Mouse (Mus musculus) hindbrain, postnatal 0 days (tissue): ENCODE results near the gene Homez. TPM values are rescaled to one million over a fixed set of nuclear protein-coding genes. Genes with fewer than 3 reads are reported as not detected.
A peak's percentile ranks its signal among the peaks of the same experiment; 100 is the strongest.

Source experiments
- ATAC-seq: fragments of 200-750 bp; cut with Nextera tagmentation; 2 replicates; pipeline ENCODE4 v1.8.0; 2017; ENCODE audit warnings: mild to moderate bottlenecking, moderate TSS enrichment, moderate library complexity
- DNase-seq: peaks from one replicate; pipeline ENCODE4 v3.0.0-alpha.2; 2015; ENCODE audit warnings: low spot score
- H3K27ac ChIP-seq: fragments of 300-500 bp; sonication (generic); 2 replicates; pipeline ENCODE4 v1.5.1; 2014; ENCODE audit warnings: mild to moderate bottlenecking
- H3K27me3 ChIP-seq: fragments of 300-500 bp; sonication (generic); 2 replicates; pipeline ENCODE4 v1.6.1; 2014; ENCODE audit warnings: low read length, mixed read lengths; ENCODE audit not compliant: insufficient read depth
- H3K36me3 ChIP-seq: fragments of 300-500 bp; sonication (generic); 2 replicates; pipeline ENCODE4 v1.6.1; 2014; ENCODE audit warnings: low read length, mixed read lengths; ENCODE audit not compliant: insufficient read depth
- H3K4me1 ChIP-seq: fragments of 300-500 bp; sonication (generic); 2 replicates; pipeline ENCODE4 v1.6.1; 2014; ENCODE audit warnings: antibody characterized with exemption, low read length, mixed read lengths; ENCODE audit not compliant: insufficient read depth
- H3K4me2 ChIP-seq: fragments of 300-500 bp; sonication (generic); 2 replicates; pipeline ENCODE4 v1.6.1; 2014; ENCODE audit warnings: low read depth, mild to moderate bottlenecking, low read length, moderate library complexity, mixed read lengths
- H3K4me3 ChIP-seq: fragments of 300-500 bp; sonication (generic); 2 replicates; pipeline ENCODE4 v1.5.1; 2014; ENCODE audit warnings: low read length
- H3K9ac ChIP-seq: fragments of 300-500 bp; sonication (generic); replicated peaks from 2 replicates; pipeline ENCODE4 v1.6.1; 2014; ENCODE audit warnings: mild to moderate bottlenecking, low read length, moderate library complexity, mixed read lengths
- H3K9me3 ChIP-seq: fragments of 300-500 bp; sonication (generic); 2 replicates; pipeline ENCODE4 v1.6.1; 2016; ENCODE audit warnings: low read length, mixed read lengths
- CTCF ChIP-seq: IDR thresholded peaks from 2 replicates; pipeline ENCODE4 v1.5.1; 2016; ENCODE audit warnings: antibody characterized with exemption, control low read depth, low read depth
- WGBS: fragments of 180-500 bp; shearing (Covaris S2); extraction: QIAGEN DNeasy Blood & Tissue Kit; methylation state at CpG from one replicate; pipeline ENCODE4 v1.1.7; 2014; 5-methylcytosine and 5-hydroxymethylcytosine counted together
- polyA plus RNA-seq: library from polyadenylated mRNA; unstranded; fragments of >200 nt; fragmentation: Nextera tagmentation; extraction: Ambion mirVana; gene quantifications from 2 replicates; pipeline ENCODE4 v1.2.1, GENCODE M21; 2015
- total RNA-seq: library from RNA; depleted of rRNA; stranded (reverse); fragments of >200 nt; gene quantifications from 2 replicates; pipeline ENCODE4 v1.2.3, GENCODE M21; 2014; rRNA removed

The Homez gene
- total RNA-seq, result 7.8 and 9.6 TPM in 2 replicates
- polyA plus RNA-seq, result 9.0 and 9.3 TPM in 2 replicates

DNA sequence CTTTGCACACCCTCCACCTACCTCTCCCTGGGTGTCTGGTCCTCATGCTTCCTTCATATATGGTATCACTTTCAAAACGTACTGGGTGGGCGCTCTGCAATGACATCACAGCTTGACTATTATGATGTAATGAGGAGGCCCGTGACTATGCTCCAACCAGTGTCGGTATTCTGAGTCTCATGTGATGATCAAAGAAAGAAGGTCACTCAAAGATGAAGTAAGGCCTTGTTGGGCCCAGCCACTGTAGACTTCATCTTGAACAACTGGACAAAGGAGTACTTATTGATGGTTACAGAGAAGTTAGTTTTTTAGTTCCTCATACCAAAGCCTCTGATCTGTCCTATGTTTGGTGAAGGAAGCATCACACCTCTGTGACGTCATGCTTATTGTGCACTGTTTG, at the start of gene Homez:
Homez (minus strand) TSS at position 101 of the 400 bp plus-strand sequence.
- no peaks in the 10 kb centered on the region for H3K27me3 ChIP-seq
- H3K4me3 ChIP-seq, result no peak within 1 kb of the TSS
- no peaks in the 10 kb centered on the region for H3K9me3 ChIP-seq
- DNase-seq (no peak), ATAC-seq (no peak)
- no peak within 1 kb of the TSS for H3K4me2 ChIP-seq
- no peak within 1 kb of the TSS for H3K9ac ChIP-seq
- no peak for TF ChIP-seq CTCF
- H3K4me1 ChIP-seq, result no peaks in the 10 kb centered on the region; the same call in 1 of the 2 replicates
- WGBS, result 89% methylated on average over 5 of the region's 5 CpGs
- H3K27ac ChIP-seq, result no peak within 1 kb of the TSS
- H3K36me3 ChIP-seq, result no peaks in the 10 kb centered on the region

DNA sequence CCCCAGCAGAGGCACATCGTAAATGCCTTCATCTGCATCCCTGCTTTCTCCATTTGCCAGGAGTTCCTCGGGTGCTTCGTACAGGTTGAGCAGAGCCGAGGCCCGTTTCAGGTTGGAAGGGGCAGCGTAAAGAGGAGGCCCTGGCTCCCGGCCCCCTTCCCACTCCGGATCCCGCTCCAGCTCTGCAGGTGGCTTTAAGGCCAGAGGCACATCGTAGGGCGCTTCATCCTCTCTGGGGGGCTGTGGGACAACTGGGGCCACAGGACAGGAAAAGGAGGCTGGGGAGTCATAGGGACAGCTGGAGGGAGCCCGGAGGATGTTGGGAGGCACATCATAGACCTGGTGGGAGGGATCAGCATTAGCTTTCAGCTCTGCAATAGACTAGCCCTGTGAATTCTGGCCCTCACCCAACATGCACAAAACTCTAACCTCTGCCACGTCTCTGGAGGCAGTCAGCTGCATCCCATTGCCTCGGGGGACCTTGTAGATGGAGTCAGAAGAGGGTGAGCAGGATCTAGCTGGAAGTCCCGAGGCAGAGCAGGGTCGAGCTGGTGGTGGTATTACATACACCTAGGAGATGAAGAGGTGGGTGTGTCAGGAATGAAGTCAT, 49.4 kb upstream of the Homez start:
- no peak overlapping the region for H3K27ac ChIP-seq
- no peaks in the 10 kb centered on the region for H3K4me1 ChIP-seq
- ATAC-seq, result no peak
- TF ChIP-seq CTCF, result no peak
- H3K36me3 ChIP-seq, result peaks cover 4% of the 10 kb centered on the region; the same call in 1 of the 2 replicates
- no peaks in the 10 kb centered on the region for H3K9me3 ChIP-seq
- 91% methylated on average over 16 of the region's 16 CpGs for WGBS
- no peak overlapping the region for H3K4me2 ChIP-seq
- no peak overlapping the region for H3K9ac ChIP-seq
- no peak for DNase-seq
- H3K4me3 ChIP-seq, result no peak overlapping the region
- H3K27me3 ChIP-seq, result no peaks in the 10 kb centered on the region

GRCm38 (mm10) chr14:54913343-54913742, 42.6 kb upstream of the Homez start:
- peaks cover 11% of the 10 kb centered on the region; the same call in 1 of the 2 replicates for H3K36me3 ChIP-seq
- peaks cover 17% of the 10 kb centered on the region; the same call in 1 of the 2 replicates for H3K4me1 ChIP-seq
- peak overlapping the region; percentile 96 for H3K27ac ChIP-seq
- ATAC-seq (no peak), DNase-seq (peak; percentile 21)
- peak overlapping the region; percentile 97 for H3K4me3 ChIP-seq
- peak overlapping the region; percentile 99 for H3K9ac ChIP-seq
- H3K27me3 ChIP-seq, result no peaks in the 10 kb centered on the region
- no peaks in the 10 kb centered on the region for H3K9me3 ChIP-seq
- peak overlapping the region; percentile 93 for H3K4me2 ChIP-seq
- TF ChIP-seq CTCF, result no peak
- WGBS, result 12% methylated on average over 10 of the region's 10 CpGs

DNA sequence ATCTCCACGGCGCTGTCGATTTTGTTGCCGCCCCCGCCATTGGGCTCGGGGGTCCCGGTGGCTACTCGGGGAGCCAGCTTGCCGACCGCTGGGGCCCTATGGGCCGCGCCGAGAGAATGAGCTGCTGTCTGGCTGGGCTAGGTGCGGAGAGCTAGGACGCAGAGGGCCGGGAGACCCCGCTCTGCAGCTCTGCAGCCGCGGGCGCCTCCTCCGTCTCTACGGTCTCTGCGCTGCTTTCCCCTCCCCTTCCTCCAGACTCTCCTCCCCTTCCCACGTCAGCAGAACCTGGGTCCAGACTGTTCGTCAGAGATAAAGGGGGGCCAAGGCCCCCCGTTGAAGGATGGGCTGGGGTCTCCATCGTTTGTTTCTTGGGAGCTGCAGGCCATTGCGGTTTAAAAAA, 42.1 kb upstream of the Homez start, which contains the start of gene Slc22a17:
Slc22a17 (minus strand) TSS at position 247 of the 400 bp plus-strand sequence.
- no peaks in the 10 kb centered on the region for H3K27me3 ChIP-seq
- H3K9me3 ChIP-seq, result no peaks in the 10 kb centered on the region
- WGBS, result 2% methylated on average over 27 of the region's 28 CpGs
- H3K4me1 ChIP-seq, result peaks cover 17% of the 10 kb centered on the region; the same call in 1 of the 2 replicates
- TF ChIP-seq CTCF, result peak; percentile 37; the same call in 1 of the 2 replicates
- peak within 1 kb of the TSS; percentile 99 for H3K9ac ChIP-seq
- H3K4me2 ChIP-seq, result peak within 1 kb of the TSS; percentile 93
- DNase-seq, result peak; percentile 92
- H3K27ac ChIP-seq, result peak within 1 kb of the TSS; percentile 96
- peak within 1 kb of the TSS; percentile 97 for H3K4me3 ChIP-seq
- H3K36me3 ChIP-seq, result peaks cover 15% of the 10 kb centered on the region; the same call in 1 of the 2 replicates
- peak; percentile 95 for ATAC-seq

DNA sequence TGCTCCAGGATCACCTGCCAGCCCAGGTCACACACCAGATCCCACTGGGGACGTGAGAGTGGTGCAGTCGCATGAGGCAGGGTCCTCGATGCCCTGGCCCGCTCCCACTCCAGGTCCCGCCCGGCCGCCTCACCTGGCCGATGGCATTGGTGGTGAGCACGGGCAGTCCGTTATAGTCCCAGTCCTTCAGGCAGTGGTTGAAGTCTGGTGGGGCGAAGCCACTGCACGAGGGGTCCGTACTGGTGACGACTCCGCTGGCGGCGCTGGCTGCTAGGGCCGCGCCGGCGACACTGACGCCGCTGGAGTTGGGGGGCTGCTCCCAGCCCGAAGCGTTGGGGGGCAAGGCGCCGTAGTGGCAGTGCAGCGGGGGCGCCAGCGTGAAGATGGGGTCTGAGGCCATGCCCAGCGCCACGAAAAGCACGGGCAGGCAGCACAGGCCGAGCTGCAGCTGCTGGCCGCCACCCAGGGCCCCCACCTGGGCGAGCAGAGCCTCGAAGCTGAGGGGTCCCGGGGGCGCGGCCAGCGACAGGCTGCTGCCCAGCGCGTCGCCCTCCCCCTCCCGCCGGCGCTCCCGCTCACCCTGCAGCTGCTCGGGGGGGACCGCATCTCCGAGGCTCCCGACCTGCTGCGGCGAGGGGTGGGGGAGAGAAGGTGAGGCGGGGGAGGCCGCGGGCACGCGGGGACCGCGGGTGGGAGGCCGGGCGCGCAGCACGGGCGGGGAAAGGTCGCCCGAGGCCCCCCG, 41.5 kb upstream of the Homez start:
- DNase-seq (peak; percentile 69), ATAC-seq (peak; percentile 74)
- H3K4me2 ChIP-seq, result peak overlapping the region; percentile 93
- 3% methylated on average over 57 of the region's 69 CpGs for WGBS
- H3K27ac ChIP-seq, result peak overlapping the region; percentile 96
- peaks cover 17% of the 10 kb centered on the region; the same call in 1 of the 2 replicates for H3K4me1 ChIP-seq
- peak overlapping the region; percentile 97 for H3K4me3 ChIP-seq
- peak overlapping the region; percentile 99 for H3K9ac ChIP-seq
- peaks cover 20% of the 10 kb centered on the region for H3K36me3 ChIP-seq
- no peak for TF ChIP-seq CTCF
- no peaks in the 10 kb centered on the region for H3K9me3 ChIP-seq
- H3K27me3 ChIP-seq, result no peaks in the 10 kb centered on the region

GRCm38 (mm10) chr14:54908682-54909081, 37.9 kb upstream of the Homez start:
- no peak for TF ChIP-seq CTCF
- DNase-seq (no peak), ATAC-seq (no peak)
- Histone ChIP-seq H3K36me3 (peaks cover 40% of the 10 kb centered on the region), H3K9me3 (no peaks in the 10 kb centered on the region), H3K27me3 (no peaks in the 10 kb centered on the region), H3K4me1 (peaks cover 16% of the 10 kb centered on the region; the same call in 1 of the 2 replicates), H3K27ac (no peak overlapping the region), H3K9ac (no peak overlapping the region), H3K4me3 (no peak overlapping the region), H3K4me2 (no peak overlapping the region)
- 84% methylated on average over 7 of the region's 7 CpGs for WGBS
